Mouse (Mus musculus) lung, embryonic 14.5 days (tissue): ENCODE measurements around the gene Sdf4. TPM values are rescaled to one million over a fixed set of nuclear protein-coding genes. Genes with fewer than 3 reads are reported as not detected.
A peak's percentile ranks its signal among the peaks of the same experiment; 100 is the strongest.

Experiments
- ATAC-seq: fragments of 200-750 bp; cut with Nextera tagmentation; 2 replicates; pipeline ENCODE4 v1.8.0; 2017; ENCODE audit warnings: mild to moderate bottlenecking, moderate TSS enrichment, moderate library complexity; ENCODE audit not compliant: insufficient read depth
- DNase-seq: peaks from one replicate; pipeline ENCODE4 v3.0.0-alpha.2; 2015
- H3K27ac ChIP-seq: fragments of 300-500 bp; sonication (generic); 2 replicates; pipeline ENCODE4 v1.5.1; 2014; ENCODE audit warnings: low read depth, mild to moderate bottlenecking, moderate library complexity
- H3K27me3 ChIP-seq: fragments of 300-500 bp; sonication (generic); 2 replicates; pipeline ENCODE4 v1.6.1; 2014; ENCODE audit warnings: low read length, control low read depth; ENCODE audit not compliant: insufficient read depth
- H3K36me3 ChIP-seq: fragments of 300-500 bp; sonication (generic); 2 replicates; pipeline ENCODE4 v1.6.1; 2014; ENCODE audit warnings: control low read depth; ENCODE audit not compliant: insufficient read depth
- H3K4me1 ChIP-seq: fragments of 300-500 bp; sonication (generic); 2 replicates; pipeline ENCODE4 v1.6.1; 2014; ENCODE audit warnings: antibody characterized with exemption, control low read depth; ENCODE audit not compliant: insufficient read depth
- H3K4me2 ChIP-seq: fragments of 300-500 bp; sonication (generic); 2 replicates; pipeline ENCODE4 v1.6.1; 2014; ENCODE audit warnings: mild to moderate bottlenecking
- H3K4me3 ChIP-seq: fragments of 300-500 bp; sonication (generic); 2 replicates; pipeline ENCODE4 v1.5.1; 2014; ENCODE audit warnings: low read depth, low read length
- H3K9ac ChIP-seq: fragments of 300-500 bp; sonication (generic); 2 replicates; pipeline ENCODE4 v1.6.1; 2014
- H3K9me3 ChIP-seq: fragments of 300-500 bp; sonication (generic); 2 replicates; pipeline ENCODE4 v1.6.1; 2016; ENCODE audit warnings: low read depth, low read length, control low read depth
- CTCF ChIP-seq: IDR thresholded peaks from 2 replicates; pipeline ENCODE4 v1.5.1; 2016; ENCODE audit warnings: antibody characterized with exemption, low read depth
- WGBS: fragments of 180-500 bp; shearing (Covaris S2); extraction: QIAGEN DNeasy Blood & Tissue Kit; methylation state at CpG from one replicate; pipeline ENCODE4 v1.1.7; 2014; 5-methylcytosine and 5-hydroxymethylcytosine counted together
- polyA plus RNA-seq: library from polyadenylated mRNA; unstranded; fragments of >200 nt; fragmentation: Nextera tagmentation; extraction: Ambion mirVana; gene quantifications from 2 replicates; pipeline ENCODE4 v1.2.1, GENCODE M21; 2014

Sdf4 gene
- 152 TPM in 2 replicates for polyA plus RNA-seq

- H3K4me1 ChIP-seq, result peaks cover 13% of the 10 kb centered on the region
- under 1% methylated on average over 94 of the region's 99 CpGs for WGBS
- no peaks in the 10 kb centered on the region for H3K9me3 ChIP-seq
- no peaks in the 10 kb centered on the region for H3K27me3 ChIP-seq
- H3K9ac ChIP-seq, result peak within 1 kb of the TSS; percentile 84
- peaks cover 27% of the 10 kb centered on the region for H3K36me3 ChIP-seq
- DNase-seq, result peak; percentile 94
- peak; percentile 54 for TF ChIP-seq CTCF
- H3K4me3 ChIP-seq, result peak within 1 kb of the TSS; percentile 86
- H3K27ac ChIP-seq, result peak within 1 kb of the TSS; percentile 96
- H3K4me2 ChIP-seq, result peak within 1 kb of the TSS; percentile 100
- ATAC-seq, result peak; percentile 89
These were observed at the start of gene Sdf4, which contains the start of gene B3galt6 for GRCm38 (mm10) chr4:155992241-155992905. Gene Sdf4 (plus strand): TSS chr4:155992872. Gene B3galt6 (minus strand): TSS chr4:155992649.

GRCm38 (mm10) chr4:155943049-155943452 is 49.6 kb upstream of the Sdf4 start:
- H3K4me1 ChIP-seq, result peaks cover 9% of the 10 kb centered on the region
- ATAC-seq, result peak; percentile 19
- H3K4me2 ChIP-seq, result peak overlapping the region; percentile 94
- WGBS, result under 1% methylated on average over 17 of the region's 17 CpGs
- no peaks in the 10 kb centered on the region for H3K27me3 ChIP-seq
- H3K9me3 ChIP-seq, result no peaks in the 10 kb centered on the region
- H3K27ac ChIP-seq, result peak overlapping the region; percentile 83; the same call in 1 of the 2 replicates
- peak overlapping the region; percentile 93 for H3K4me3 ChIP-seq
- DNase-seq, result peak; percentile 43
- TF ChIP-seq CTCF, result no peak
- peaks cover 14% of the 10 kb centered on the region; the same call in 1 of the 2 replicates for H3K36me3 ChIP-seq
- peak overlapping the region; percentile 91 for H3K9ac ChIP-seq

- Histone ChIP-seq H3K9me3 (no peaks in the 10 kb centered on the region), H3K4me1 (peaks cover 9% of the 10 kb centered on the region), H3K9ac (peak within 1 kb of the TSS; percentile 91), H3K27me3 (no peaks in the 10 kb centered on the region), H3K4me2 (peak within 1 kb of the TSS; percentile 94), H3K4me3 (peak within 1 kb of the TSS; percentile 93), H3K27ac (peak within 1 kb of the TSS; percentile 83; the same call in 1 of the 2 replicates), H3K36me3 (peaks cover 19% of the 10 kb centered on the region)
- no peak for TF ChIP-seq CTCF
- ATAC-seq, result peak; percentile 99
- WGBS, result under 1% methylated on average over 84 of the region's 85 CpGs
- DNase-seq, result peak; percentile 97
These were observed 49.0 kb upstream of the Sdf4 start, which contains the start of gene Ube2j2 for GRCm38 (mm10) chr4:155943534-155944249. Gene Ube2j2 (plus strand): TSS chr4:155943831.

- under 1% methylated on average over 17 of the region's 17 CpGs for WGBS
- Histone ChIP-seq H3K9me3 (no peaks in the 10 kb centered on the region), H3K27me3 (no peaks in the 10 kb centered on the region), H3K9ac (peak overlapping the region; percentile 91), H3K4me1 (peaks cover 9% of the 10 kb centered on the region), H3K4me3 (peak overlapping the region; percentile 93), H3K4me2 (peak overlapping the region; percentile 94), H3K36me3 (peaks cover 25% of the 10 kb centered on the region), H3K27ac (peak overlapping the region; percentile 18; the same call in 1 of the 2 replicates)
- ATAC-seq, result no peak
- DNase-seq, result peak; percentile 36
- TF ChIP-seq CTCF, result no peak
These were observed 48.4 kb upstream of the Sdf4 start for GRCm38 (mm10) chr4:155944271-155944670.

GRCm38 (mm10) chr4:155947094-155947493 is 45.6 kb upstream of the Sdf4 start:
- H3K4me2 ChIP-seq, result no peak overlapping the region
- DNase-seq, result no peak
- H3K4me3 ChIP-seq, result no peak overlapping the region
- no peaks in the 10 kb centered on the region for H3K9me3 ChIP-seq
- no peaks in the 10 kb centered on the region for H3K27me3 ChIP-seq
- H3K27ac ChIP-seq, result no peak overlapping the region
- H3K36me3 ChIP-seq, result peaks cover 53% of the 10 kb centered on the region
- no peak overlapping the region for H3K9ac ChIP-seq
- TF ChIP-seq CTCF, result no peak
- peaks cover 9% of the 10 kb centered on the region for H3K4me1 ChIP-seq
- no peak for ATAC-seq

- no peaks in the 10 kb centered on the region for H3K4me1 ChIP-seq
- DNase-seq (no peak), ATAC-seq (no peak)
- H3K9me3 ChIP-seq, result no peaks in the 10 kb centered on the region
- TF ChIP-seq CTCF, result no peak
- H3K9ac ChIP-seq, result no peak overlapping the region
- H3K4me2 ChIP-seq, result no peak overlapping the region
- H3K4me3 ChIP-seq, result no peak overlapping the region
- H3K27me3 ChIP-seq, result no peaks in the 10 kb centered on the region
- 94% methylated on average over 6 of the region's 6 CpGs for WGBS
- H3K27ac ChIP-seq, result no peak overlapping the region
- H3K36me3 ChIP-seq, result peaks cover 82% of the 10 kb centered on the region
These were observed 37.2 kb upstream of the Sdf4 start for GRCm38 (mm10) chr4:155955491-155955890.

GRCm38 (mm10) chr4:155959275-155959674 is 33.4 kb upstream of the Sdf4 start:
- no peak overlapping the region for H3K27ac ChIP-seq
- H3K9me3 ChIP-seq, result no peaks in the 10 kb centered on the region
- no peak overlapping the region for H3K4me3 ChIP-seq
- 8% methylated on average over 5 of the region's 5 CpGs for WGBS
- DNase-seq (peak; percentile 95), ATAC-seq (peak; percentile 47; the same call in 1 of the 2 replicates)
- H3K36me3 ChIP-seq, result peaks cover 54% of the 10 kb centered on the region
- no peak overlapping the region for H3K4me2 ChIP-seq
- no peak overlapping the region for H3K9ac ChIP-seq
- no peaks in the 10 kb centered on the region for H3K27me3 ChIP-seq
- peaks cover 7% of the 10 kb centered on the region; the same call in 1 of the 2 replicates for H3K4me1 ChIP-seq
- peak; percentile 86 for TF ChIP-seq CTCF
